Comparison of ENCODE assay signal across 22 mouse cellular contexts in the genomic region with DNA sequence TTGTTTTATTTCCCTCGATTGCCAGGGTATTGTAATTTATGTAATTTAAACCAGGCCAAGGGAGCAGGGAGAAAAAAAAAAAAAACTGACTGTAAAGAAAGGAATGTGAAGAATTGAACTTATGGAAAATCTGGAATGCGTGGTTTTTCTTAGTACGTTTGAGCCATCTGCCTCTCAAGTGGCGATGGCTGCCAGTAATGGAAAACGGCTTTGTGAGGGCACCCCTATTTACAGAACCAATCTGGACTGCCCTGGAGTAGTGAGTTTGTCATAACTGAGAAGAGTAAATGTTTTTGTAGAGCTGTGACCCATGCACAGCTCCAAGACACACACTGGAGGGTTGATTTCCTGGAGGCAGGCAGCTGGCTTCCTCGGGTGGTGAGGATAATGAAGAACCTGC. TPM values are rescaled to one million over a fixed set of nuclear protein-coding genes. Genes with fewer than 3 reads are reported as not detected.
DNase-seq lines count a peak whose midpoint lies in the region; ATAC-seq lines count a peak whose summit lies in the region.
"Had no signal": no experiment of that assay in that cellular context is flagged by ENCODE, and none has a peak within 500 bp of the region (broad histone marks: within the 10 kb centered on the region; RNA-seq: fewer than 3 reads in every experiment).

No protein-coding gene starts in this region.

- H3K9me3 ChIP-seq in embryonic facial prominence, embryonic 11.5 days (replicated peaks; ENCODE audit: control insufficient read depth, low read length) = no peaks in the 10 kb centered on the region
- no peaks in the 10 kb centered on the region for H3K9me3 ChIP-seq in embryonic facial prominence, embryonic 10.5 days
- no peaks in the 10 kb centered on the region for H3K9me3 ChIP-seq in limb, embryonic 12.5 days
- H3K9me3 ChIP-seq in limb, embryonic 10.5 days (replicated peaks) = no peaks in the 10 kb centered on the region
- no peaks in the 10 kb centered on the region for H3K9me3 ChIP-seq in embryonic facial prominence, embryonic 14.5 days (ENCODE audit: control insufficient read depth, low read length)
- H3K9me3 ChIP-seq: liver, embryonic 13.5 days; megakaryocyte, embryonic 14.5 days; midbrain, embryonic 13.5 days had no signal

- H3K4me3 ChIP-seq in embryonic facial prominence, embryonic 11.5 days (ENCODE audit: low read depth, low read length) = no peak overlapping the region
- H3K4me3 ChIP-seq in embryonic facial prominence, embryonic 10.5 days = no peak overlapping the region
- H3K4me3 ChIP-seq in limb, embryonic 12.5 days (replicated peaks) = no peak overlapping the region
- H3K4me3 ChIP-seq in limb, embryonic 10.5 days = no peak overlapping the region
- no peak overlapping the region for H3K4me3 ChIP-seq in embryonic facial prominence, embryonic 14.5 days (ENCODE audit: low read depth, low read length)
- H3K4me3 ChIP-seq: gastrocnemius, adult 2 months; left cerebral cortex, adult 2 months; liver, embryonic 13.5 days; megakaryocyte, embryonic 14.5 days; midbrain, embryonic 13.5 days had no signal

- DNase-seq in embryonic facial prominence, embryonic 11.5 days (ENCODE audit: low spot score) = peak; percentile 52
- DNase-seq in embryonic facial prominence, embryonic 10.5 days (ENCODE audit: low spot score) = no peak
- no peak for DNase-seq in limb, embryonic 10.5 days (ENCODE audit: low spot score)
- DNase-seq in embryonic facial prominence, embryonic 14.5 days (ENCODE audit: low spot score) = peak; percentile 87
- DNase-seq in left cerebral cortex, postnatal 4 days = no peak
- DNase-seq in adrenal gland, postnatal 36 days = no peak
- DNase-seq in spleen, adult 12 weeks (ENCODE audit: low spot score) = no peak
- DNase-seq: adrenal gland, postnatal 10 days; cerebellum, adult 2 months; cerebellum, postnatal 25 days; gastrocnemius, adult 2 months; kidney, adult 18-20 months; liver, embryonic 13.5 days; lung, adult 2 months; lung, postnatal 36 days had no signal

- WGBS in embryonic facial prominence, embryonic 11.5 days = 44% methylated on average over 6 of the region's 6 CpGs
- 66% methylated on average over 6 of the region's 6 CpGs for WGBS in embryonic facial prominence, embryonic 10.5 days
- 50% methylated on average over 6 of the region's 6 CpGs for WGBS in limb, embryonic 12.5 days
- 78% methylated on average over 6 of the region's 6 CpGs for WGBS in limb, embryonic 10.5 days
- WGBS in embryonic facial prominence, embryonic 14.5 days = 12% methylated on average over 6 of the region's 6 CpGs

- no peaks in the 10 kb centered on the region for H3K4me1 ChIP-seq in embryonic facial prominence, embryonic 11.5 days (ENCODE audit: control insufficient read depth, insufficient read depth, low read length)
- peaks cover 7% of the 10 kb centered on the region; the same call in 1 of the 2 replicates for H3K4me1 ChIP-seq in embryonic facial prominence, embryonic 10.5 days
- peaks cover 13% of the 10 kb centered on the region for H3K4me1 ChIP-seq in limb, embryonic 12.5 days (replicated peaks)
- peaks cover 17% of the 10 kb centered on the region for H3K4me1 ChIP-seq in limb, embryonic 10.5 days
- peaks cover 7% of the 10 kb centered on the region; the same call in 1 of the 2 replicates for H3K4me1 ChIP-seq in embryonic facial prominence, embryonic 14.5 days (ENCODE audit: control insufficient read depth, insufficient read depth, low read length)
- H3K4me1 ChIP-seq: liver, embryonic 13.5 days; midbrain, embryonic 13.5 days had no signal

- no peak for ATAC-seq in embryonic facial prominence, embryonic 11.5 days (replicated peaks; ENCODE audit: insufficient number of reproducible peaks, low FRiP score, low TSS enrichment, low read depth)
- ATAC-seq in limb, embryonic 12.5 days (ENCODE audit: insufficient number of reproducible peaks, insufficient read depth, low FRiP score, low TSS enrichment, low read depth) = no peak
- ATAC-seq in embryonic facial prominence, embryonic 14.5 days (ENCODE audit: low read depth) = peak; percentile 72
- ATAC-seq: activated CD4-positive, CD25-positive, alpha-beta regulatory T cell, adult 4 months; midbrain, embryonic 13.5 days had no signal

- no peak overlapping the region for H3K27ac ChIP-seq in embryonic facial prominence, embryonic 11.5 days (replicated peaks; ENCODE audit: low read depth, low read length)
- H3K27ac ChIP-seq in embryonic facial prominence, embryonic 10.5 days (replicated peaks) = no peak overlapping the region
- peak overlapping the region; percentile 18; the same call in 1 of the 2 replicates for H3K27ac ChIP-seq in limb, embryonic 12.5 days
- H3K27ac ChIP-seq in limb, embryonic 10.5 days = no peak overlapping the region
- H3K27ac ChIP-seq in embryonic facial prominence, embryonic 14.5 days (replicated peaks; ENCODE audit: low read depth, low read length) = peak overlapping the region; percentile 75
- H3K27ac ChIP-seq: gastrocnemius, adult 2 months; kidney, postnatal 0 days; left cerebral cortex, adult 2 months; liver, embryonic 13.5 days; midbrain, embryonic 13.5 days had no signal

- peaks cover 2% of the 10 kb centered on the region for H3K36me3 ChIP-seq in embryonic facial prominence, embryonic 11.5 days (replicated peaks; ENCODE audit: control insufficient read depth, insufficient read depth, low read depth, low read length)
- H3K36me3 ChIP-seq in embryonic facial prominence, embryonic 10.5 days (replicated peaks) = peaks cover 73% of the 10 kb centered on the region
- H3K36me3 ChIP-seq in limb, embryonic 12.5 days = peaks cover 68% of the 10 kb centered on the region
- H3K36me3 ChIP-seq in limb, embryonic 10.5 days = peaks cover 80% of the 10 kb centered on the region
- peaks cover 59% of the 10 kb centered on the region for H3K36me3 ChIP-seq in embryonic facial prominence, embryonic 14.5 days (ENCODE audit: control insufficient read depth, insufficient read depth, low read length)
- H3K36me3 ChIP-seq: liver, embryonic 13.5 days had no signal

- H3K27me3 ChIP-seq in embryonic facial prominence, embryonic 11.5 days (ENCODE audit: control insufficient read depth, insufficient read depth, low read length) = no peaks in the 10 kb centered on the region
- peaks cover 16% of the 10 kb centered on the region for H3K27me3 ChIP-seq in embryonic facial prominence, embryonic 10.5 days (replicated peaks; ENCODE audit: low read depth, poor library complexity, severe bottlenecking)
- no peaks in the 10 kb centered on the region for H3K27me3 ChIP-seq in limb, embryonic 12.5 days
- H3K27me3 ChIP-seq in limb, embryonic 10.5 days (ENCODE audit: low read depth, poor library complexity, severe bottlenecking) = no peaks in the 10 kb centered on the region
- H3K27me3 ChIP-seq in embryonic facial prominence, embryonic 14.5 days (replicated peaks; ENCODE audit: control insufficient read depth, insufficient read depth, low read length) = no peaks in the 10 kb centered on the region
- H3K27me3 ChIP-seq: liver, embryonic 13.5 days; megakaryocyte, embryonic 14.5 days; midbrain, embryonic 13.5 days had no signal

- H3K4me2 ChIP-seq in embryonic facial prominence, embryonic 11.5 days (ENCODE audit: low read depth, low read length) = no peak overlapping the region
- H3K4me2 ChIP-seq in limb, embryonic 12.5 days = no peak overlapping the region
- no peak overlapping the region for H3K4me2 ChIP-seq in embryonic facial prominence, embryonic 14.5 days (ENCODE audit: low read depth, low read length)
- H3K4me2 ChIP-seq: heart, embryonic 11.5 days; liver, embryonic 13.5 days; midbrain, embryonic 13.5 days had no signal

- no peak overlapping the region for H3K9ac ChIP-seq in embryonic facial prominence, embryonic 11.5 days (replicated peaks; ENCODE audit: low read length)
- H3K9ac ChIP-seq in limb, embryonic 12.5 days (replicated peaks) = no peak overlapping the region
- H3K9ac ChIP-seq in embryonic facial prominence, embryonic 14.5 days (ENCODE audit: low read depth, low read length) = no peak overlapping the region
- H3K9ac ChIP-seq: liver, embryonic 13.5 days; midbrain, embryonic 13.5 days had no signal

- intact Hi-C loops in left cerebral cortex, postnatal 4 days (cut with DNase I) = no loop called here

RNA-seq across cellular contexts. Expression of a gene that starts 32.4 kb away (rescaled TPM):
- polyA plus RNA-seq in embryonic facial prominence, embryonic 11.5 days (2014; fragmentation: Nextera tagmentation; extraction: Ambion mirVana) = 7.5 and 9.4 TPM in 2 replicates
- polyA plus RNA-seq in embryonic facial prominence, embryonic 10.5 days (2016; fragmentation: Nextera tagmentation; extraction: Ambion mirVana) = 9.1 and 9.9 TPM in 2 replicates
- polyA plus RNA-seq in limb, embryonic 12.5 days (2016; fragmentation: Nextera tagmentation; extraction: Ambion mirVana) = 19.9 and 25.0 TPM in 2 replicates
- polyA plus RNA-seq in limb, embryonic 10.5 days (2016; fragmentation: Nextera tagmentation; extraction: Ambion mirVana) = 10.5 and 16.1 TPM in 2 replicates
- polyA plus RNA-seq in embryonic facial prominence, embryonic 14.5 days (2014; fragmentation: Nextera tagmentation; extraction: Ambion mirVana) = 15.8 and 19.7 TPM in 2 replicates
- total RNA-seq in left cerebral cortex, postnatal 4 days (2021) = 10 to 100 TPM; 13.0 to 14.1 TPM
- 10 to 100 TPM; 14.2 to 17.9 TPM for total RNA-seq in adrenal gland, postnatal 36 days (2021)

Comparison
In these comparisons a context has a peak if more than half of its experiments do, and no peak if none do; other contexts are left out.
1. DNase-seq: peak in embryonic facial prominence, embryonic 11.5 days (single experiment) and embryonic facial prominence, embryonic 14.5 days (single experiment); none in embryonic facial prominence, embryonic 10.5 days (single experiment), limb, embryonic 10.5 days (single experiment), left cerebral cortex, postnatal 4 days (single experiment), adrenal gland, postnatal 36 days (0 of 2) and spleen, adult 12 weeks (single experiment).
2. H3K27ac ChIP-seq: peak in limb, embryonic 12.5 days (single experiment) and embryonic facial prominence, embryonic 14.5 days (single experiment); none in embryonic facial prominence, embryonic 11.5 days (single experiment), embryonic facial prominence, embryonic 10.5 days (single experiment) and limb, embryonic 10.5 days (single experiment).